Mouse (Mus musculus): Measurements from ENCODE around the gene Polr2c. TPM values are rescaled to one million over a fixed set of nuclear protein-coding genes. Genes with fewer than 3 reads are reported as not detected.

Gene Polr2c
- polyA plus RNA-seq, 1 experiment = 21.3 TPM

DNA sequence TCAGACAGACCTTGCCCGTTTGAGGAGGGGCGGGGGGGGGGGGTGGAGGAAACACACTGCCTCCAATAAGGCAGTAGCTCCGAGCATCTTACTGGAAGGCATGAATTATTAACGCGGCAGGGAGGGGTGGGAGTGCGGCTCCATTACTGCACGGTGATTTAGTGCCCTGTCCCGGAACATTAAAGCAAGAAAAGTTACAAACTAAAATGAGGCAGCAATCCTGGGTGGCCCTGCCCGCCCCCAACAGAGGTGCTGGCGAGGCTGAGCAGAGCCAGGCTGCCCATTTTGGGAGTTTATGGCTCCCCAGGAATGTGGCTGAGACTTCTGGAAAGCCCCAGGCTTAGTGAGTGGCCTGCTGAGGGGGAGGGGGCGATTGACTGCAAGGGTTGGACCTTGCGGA is 46.5 kb downstream of the Polr2c start:
- H3K9me3 ChIP-seq = no peaks in the 10 kb centered on the region
- H3K4me1 ChIP-seq = peaks cover 45% of the 10 kb centered on the region

DNA sequence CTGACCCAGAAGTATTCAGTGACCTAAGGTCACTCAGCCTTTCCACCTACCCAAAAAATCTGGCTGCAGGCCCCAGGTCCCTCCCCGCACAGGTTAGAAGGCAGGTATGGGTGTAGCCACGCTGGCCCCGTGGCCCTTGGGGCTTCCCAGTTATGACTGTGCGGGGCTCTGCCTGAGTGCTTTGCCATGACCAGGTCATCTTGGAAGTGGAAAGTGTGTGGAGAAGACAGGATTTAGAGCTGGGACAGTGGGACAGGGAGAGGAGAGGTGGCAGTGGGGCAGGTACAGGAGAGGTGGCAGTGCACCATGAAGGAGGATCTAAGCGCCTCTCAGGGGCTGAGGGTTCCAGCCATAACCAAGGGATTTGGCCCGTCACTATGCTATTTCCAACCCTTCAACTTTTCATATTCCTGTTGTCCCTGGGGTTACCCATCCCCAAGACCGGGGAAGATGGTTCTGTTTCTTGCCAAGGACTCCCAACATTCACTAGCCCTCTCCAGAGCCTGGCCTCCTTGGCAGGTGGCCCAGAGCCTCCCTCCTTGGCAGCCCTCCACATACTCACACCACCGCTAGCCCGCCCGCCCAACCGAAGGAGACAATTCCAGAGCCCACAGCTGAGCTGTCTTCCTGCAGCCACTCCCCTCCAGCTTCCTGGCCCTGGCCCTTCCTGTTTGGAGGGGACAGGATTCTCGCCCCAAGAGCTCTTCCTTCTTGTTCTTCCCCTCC is 47.4 kb downstream of the Polr2c start:
- TF ChIP-seq FLI1 (IDR thresholded peaks at IDR 0.05; ENCODE audit: low read length) (no peak), GATA1 (IDR thresholded peaks at IDR 0.05; ENCODE audit: borderline replicate concordance, low read length) (no peak)
- no peak overlapping the region for H3K4me3 ChIP-seq (replicated peaks)
- H3K27me3 ChIP-seq (replicated peaks) = peaks cover 80% of the 10 kb centered on the region
- no peaks in the 10 kb centered on the region for H3K36me3 ChIP-seq (replicated peaks; ENCODE audit: low read length)
- peaks cover 44% of the 10 kb centered on the region for H3K4me1 ChIP-seq
- H3K9me3 ChIP-seq = no peaks in the 10 kb centered on the region

More for the DNA sequence above, 46.5 kb downstream of the Polr2c start:
- TF ChIP-seq GATA1 (IDR thresholded peaks at IDR 0.05; ENCODE audit: borderline replicate concordance, low read length) = no peak
- H3K27me3 ChIP-seq (replicated peaks) = peaks cover 83% of the 10 kb centered on the region
- H3K36me3 ChIP-seq (replicated peaks; ENCODE audit: low read length) = no peaks in the 10 kb centered on the region
- H3K4me3 ChIP-seq (replicated peaks) = no peak overlapping the region

DNA sequence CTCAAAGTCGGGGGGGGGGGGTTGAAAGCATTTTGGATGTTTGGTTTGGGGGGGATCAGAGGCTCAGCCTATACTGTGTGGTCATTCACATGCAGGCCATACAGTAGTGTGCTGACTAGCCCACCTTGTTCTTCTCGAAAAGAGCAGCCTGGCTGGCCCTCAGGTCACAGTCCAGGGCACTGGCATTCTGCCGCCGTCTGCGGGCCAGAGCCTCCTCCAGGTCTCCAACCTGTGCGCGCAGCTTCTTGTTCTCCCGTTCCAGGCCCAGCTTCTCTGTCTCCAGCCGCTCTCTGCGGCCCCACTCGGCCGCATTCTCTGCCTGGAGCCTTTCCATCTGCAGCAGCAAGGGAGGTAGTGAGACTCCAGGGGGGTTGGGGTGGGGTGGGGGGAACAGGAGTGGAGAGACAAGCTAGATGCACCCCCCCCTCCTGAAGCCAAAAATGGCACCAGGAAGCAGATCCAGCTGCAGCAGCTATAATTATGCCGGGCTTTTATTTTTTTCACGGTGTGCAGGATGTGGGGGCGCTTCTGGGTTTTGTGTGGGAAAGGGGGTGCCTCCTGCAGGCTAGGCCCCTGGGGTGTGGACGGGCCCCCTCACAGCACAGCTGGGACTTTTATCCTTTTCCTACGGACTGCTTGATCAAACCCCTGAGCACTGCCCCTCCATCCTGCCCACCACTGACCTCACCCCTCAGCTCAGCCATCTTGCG is 50.5 kb downstream of the Polr2c start:
- no peaks in the 10 kb centered on the region for H3K36me3 ChIP-seq (replicated peaks; ENCODE audit: low read length)
- H3K9me3 ChIP-seq = 0 out of 2 replicates have a peak, but pooled peaks cover under 1% of the 10 kb centered on the region
- TF ChIP-seq FLI1 (IDR thresholded peaks at IDR 0.05; ENCODE audit: low read length) (no peak), GATA1 (IDR thresholded peaks at IDR 0.05; ENCODE audit: borderline replicate concordance, low read length) (no peak)
- peaks cover 82% of the 10 kb centered on the region for H3K27me3 ChIP-seq (replicated peaks)
- H3K4me1 ChIP-seq = peaks cover 46% of the 10 kb centered on the region
- H3K4me3 ChIP-seq (replicated peaks) = no peak overlapping the region

DNA sequence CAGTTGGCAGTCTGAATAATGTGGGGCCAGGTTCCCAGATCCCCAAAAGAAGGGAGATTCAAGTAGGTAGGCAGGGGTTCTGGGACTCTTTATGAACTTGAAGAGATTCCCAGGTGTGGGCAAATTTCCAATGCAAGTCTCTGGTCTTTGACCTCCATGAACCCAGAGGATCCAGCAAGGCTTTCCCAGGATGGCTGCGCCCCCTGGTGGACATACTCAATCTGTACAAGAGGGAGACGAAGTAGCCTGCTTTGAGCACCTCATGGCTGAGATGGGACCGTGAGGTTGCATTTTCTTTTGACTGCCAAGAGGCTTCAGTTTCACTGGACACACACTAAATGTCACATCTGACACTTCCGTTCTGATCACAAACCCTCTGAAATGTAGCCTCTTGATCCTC is 51.6 kb downstream of the Polr2c start:
- H3K27me3 ChIP-seq (replicated peaks) = peaks cover 82% of the 10 kb centered on the region
- peaks cover 11% of the 10 kb centered on the region for H3K9me3 ChIP-seq
- no peaks in the 10 kb centered on the region for H3K36me3 ChIP-seq (replicated peaks; ENCODE audit: low read length)
- H3K4me1 ChIP-seq = peaks cover 48% of the 10 kb centered on the region
- H3K4me3 ChIP-seq (replicated peaks) = peak overlapping the region; percentile 23
- TF ChIP-seq GATA1 (IDR thresholded peaks at IDR 0.05; ENCODE audit: borderline replicate concordance, low read length) = no peak
- no peak for TF ChIP-seq FLI1 (IDR thresholded peaks at IDR 0.05; ENCODE audit: low read length)

DNA sequence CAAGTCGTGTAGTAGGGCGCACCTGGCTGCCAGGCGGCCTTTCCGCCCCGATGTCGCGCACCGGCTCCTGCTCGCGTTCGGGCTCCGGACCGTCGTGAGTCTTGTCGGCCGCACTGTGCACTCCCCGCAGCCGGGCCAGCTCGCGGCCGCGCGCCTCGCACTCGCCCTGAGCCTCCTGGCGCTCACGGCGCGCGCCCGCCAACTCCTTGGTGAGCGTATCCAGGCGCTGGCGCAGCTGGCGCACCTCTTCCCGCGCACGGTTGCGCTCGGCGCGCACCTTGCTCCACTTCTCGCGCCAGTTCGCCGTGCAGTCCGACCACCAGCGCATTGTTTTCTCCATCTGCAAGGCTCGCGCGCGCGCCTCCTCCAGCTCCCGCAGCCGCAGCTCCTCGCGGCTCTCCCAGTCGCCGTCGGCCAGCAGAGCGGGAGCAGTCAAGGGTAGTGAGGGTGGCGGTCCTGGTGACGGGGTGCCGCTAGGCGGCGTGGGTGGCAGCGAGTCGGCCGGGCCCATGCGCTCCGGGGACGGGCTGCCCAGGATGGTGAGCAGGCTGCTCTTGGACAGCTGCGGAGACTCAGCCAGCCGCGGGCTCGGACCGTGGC is 55.9 kb downstream of the Polr2c start:
- no peak overlapping the region for H3K4me3 ChIP-seq (replicated peaks)
- H3K27me3 ChIP-seq (replicated peaks) = peaks cover 95% of the 10 kb centered on the region
- TF ChIP-seq GATA1 (IDR thresholded peaks at IDR 0.05; ENCODE audit: borderline replicate concordance, low read length) (no peak), FLI1 (IDR thresholded peaks at IDR 0.05; ENCODE audit: low read length) (no peak)
- no peaks in the 10 kb centered on the region for H3K36me3 ChIP-seq (replicated peaks; ENCODE audit: low read length)
- peaks cover 12% of the 10 kb centered on the region for H3K9me3 ChIP-seq
- H3K4me1 ChIP-seq = peaks cover 64% of the 10 kb centered on the region

DNA sequence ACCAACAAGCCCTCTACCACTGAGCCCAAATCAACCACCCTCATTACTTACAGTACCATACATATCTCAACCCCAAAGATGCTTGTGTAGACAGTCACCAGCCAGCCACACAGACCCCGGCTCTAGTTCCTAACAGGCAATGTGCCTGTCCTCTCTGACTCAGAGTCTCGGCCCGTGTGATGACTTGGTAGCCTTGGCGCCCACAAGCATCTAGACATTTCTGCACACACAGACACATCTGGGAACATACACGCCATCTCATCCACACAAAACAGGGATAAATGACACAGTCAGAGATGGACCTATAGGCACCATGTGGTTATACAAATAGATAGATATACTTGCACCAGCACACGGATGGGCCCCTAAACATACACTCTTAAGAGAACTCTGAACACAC is 57.0 kb downstream of the Polr2c start:
- Histone ChIP-seq H3K27me3 (replicated peaks) (peaks cover 98% of the 10 kb centered on the region), H3K9me3 (peaks cover 12% of the 10 kb centered on the region), H3K4me1 (peaks cover 63% of the 10 kb centered on the region)

DNA sequence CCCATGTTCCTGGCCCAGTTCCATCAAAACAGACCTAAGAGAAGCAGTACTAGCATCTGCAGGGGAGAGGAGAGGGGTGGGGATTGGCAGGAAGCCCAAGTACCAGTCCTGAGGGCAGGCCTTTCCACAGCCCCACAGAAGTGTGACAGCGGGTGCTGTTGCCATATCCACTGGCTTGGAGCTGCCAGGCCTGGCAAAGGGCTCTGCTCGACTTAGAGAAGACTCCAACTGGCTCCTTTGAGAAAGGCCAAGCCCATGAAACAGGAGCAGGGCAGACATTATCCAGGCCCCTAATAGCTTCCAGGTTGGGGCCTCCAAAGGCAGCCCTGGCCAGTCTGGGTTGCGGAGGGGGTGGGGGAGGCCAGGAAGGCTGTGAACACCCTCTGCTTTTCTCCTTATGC is 57.5 kb downstream of the Polr2c start:
- Histone ChIP-seq H3K36me3 (replicated peaks; ENCODE audit: low read length) (no peaks in the 10 kb centered on the region), H3K4me1 (peaks cover 66% of the 10 kb centered on the region), H3K9me3 (peaks cover 12% of the 10 kb centered on the region), H3K4me3 (replicated peaks) (no peak overlapping the region), H3K27me3 (replicated peaks) (peaks cover 98% of the 10 kb centered on the region)
- no peak for TF ChIP-seq FLI1 (IDR thresholded peaks at IDR 0.05; ENCODE audit: low read length)

More for the DNA sequence above, 57.0 kb downstream of the Polr2c start:
- Histone ChIP-seq H3K36me3 (replicated peaks; ENCODE audit: low read length) (no peaks in the 10 kb centered on the region), H3K4me3 (replicated peaks) (no peak overlapping the region)
- TF ChIP-seq GATA1 (IDR thresholded peaks at IDR 0.05; ENCODE audit: borderline replicate concordance, low read length) = no peak
- no peak for TF ChIP-seq FLI1 (IDR thresholded peaks at IDR 0.05; ENCODE audit: low read length)

DNA sequence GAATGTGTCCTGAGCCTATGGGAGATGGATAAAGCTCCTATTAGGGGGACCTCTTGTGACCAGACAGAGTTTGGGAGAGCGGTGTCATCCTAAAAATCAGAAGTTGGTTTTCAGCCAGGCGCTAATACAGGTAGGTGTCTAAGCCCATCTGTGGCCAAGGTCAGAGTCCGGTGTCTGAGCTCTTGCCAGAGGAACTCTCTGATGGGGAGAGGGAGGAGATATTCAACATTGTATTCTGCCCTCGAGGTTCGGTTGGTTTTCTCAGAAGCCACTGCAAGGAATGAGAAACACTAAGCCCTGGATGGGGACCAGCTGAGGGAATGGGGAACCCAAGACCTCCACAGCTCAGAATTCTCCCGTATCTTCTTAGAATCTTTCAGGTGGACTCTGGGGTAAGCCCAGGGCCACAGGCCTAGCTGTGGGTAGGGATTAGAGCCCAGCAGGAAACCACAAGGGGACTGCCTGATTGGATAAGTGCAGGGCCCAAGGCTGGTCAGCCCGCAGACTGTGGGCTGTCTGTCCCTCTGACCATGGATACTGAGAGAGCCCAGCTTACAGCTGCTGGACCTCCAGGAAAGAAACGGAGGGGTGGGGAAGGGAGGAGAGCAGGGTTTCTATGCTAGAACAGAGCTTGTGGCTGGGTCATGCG is 59.2 kb downstream of the Polr2c start:
- Histone ChIP-seq H3K9me3 (peaks cover 12% of the 10 kb centered on the region), H3K27me3 (replicated peaks) (peaks cover 95% of the 10 kb centered on the region), H3K4me3 (replicated peaks) (peak overlapping the region; percentile 91), H3K4me1 (peaks cover 62% of the 10 kb centered on the region), H3K36me3 (replicated peaks; ENCODE audit: low read length) (no peaks in the 10 kb centered on the region)
- TF ChIP-seq FLI1 (IDR thresholded peaks at IDR 0.05; ENCODE audit: low read length) (no peak), GATA1 (IDR thresholded peaks at IDR 0.05; ENCODE audit: borderline replicate concordance, low read length) (no peak)

DNA sequence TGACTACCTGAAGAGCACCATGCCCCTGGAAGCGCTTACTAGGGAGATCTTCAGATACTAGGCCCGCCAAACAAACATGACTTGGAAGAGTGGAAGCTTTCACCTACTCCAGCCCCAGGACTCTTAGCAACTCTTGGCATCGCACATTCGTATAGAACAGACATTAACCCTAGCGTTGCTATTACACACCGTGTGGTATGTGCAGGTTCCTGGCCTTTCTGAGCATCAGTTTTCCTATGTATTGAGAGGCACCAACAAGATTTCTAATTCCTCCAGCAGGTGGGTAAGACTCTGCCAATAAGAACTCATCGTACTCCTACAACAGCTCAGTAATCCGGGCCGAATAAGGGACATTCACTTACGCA is 59.7 kb downstream of the Polr2c start:
- TF ChIP-seq FLI1 (IDR thresholded peaks at IDR 0.05; ENCODE audit: low read length) (no peak), GATA1 (IDR thresholded peaks at IDR 0.05; ENCODE audit: borderline replicate concordance, low read length) (no peak)
- Histone ChIP-seq H3K36me3 (replicated peaks; ENCODE audit: low read length) (no peaks in the 10 kb centered on the region), H3K4me1 (peaks cover 57% of the 10 kb centered on the region), H3K9me3 (peaks cover 12% of the 10 kb centered on the region), H3K4me3 (replicated peaks) (peak overlapping the region; percentile 91), H3K27me3 (replicated peaks) (peaks cover 92% of the 10 kb centered on the region)
